Comparison of ENCODE assay signal across 8 mouse cellular contexts in genomic region chr13:51408519-51409001, GRCm38 (mm10). TPM values are rescaled to one million over a fixed set of nuclear protein-coding genes. Genes with fewer than 3 reads are reported as not detected.
DNase-seq lines count a peak whose midpoint lies in the region; ATAC-seq and TF ChIP-seq lines count a peak whose summit lies in the region.

S1pr3 (plus strand) TSS chr13:51408639.

- under 1% methylated on average over 33 of the region's 33 CpGs for WGBS in forebrain, embryonic 15.5 days
- under 1% methylated on average over 33 of the region's 33 CpGs for WGBS in limb, embryonic 12.5 days
- under 1% methylated on average over 33 of the region's 33 CpGs for WGBS in midbrain, embryonic 11.5 days

- no peaks in the 10 kb centered on the region for H3K9me3 ChIP-seq in forebrain, embryonic 15.5 days
- H3K9me3 ChIP-seq in limb, embryonic 12.5 days, result no peaks in the 10 kb centered on the region
- no peaks in the 10 kb centered on the region for H3K9me3 ChIP-seq in midbrain, embryonic 11.5 days (ENCODE audit: control insufficient read depth, low read length)

- intact Hi-C loops in heart, postnatal 36 days (cut with DNase I), result loop anchor here (5.0 kb wide), 1 partner anchor 96 kb away; no protein-coding TSS in a partner anchor

- no peak for TF ChIP-seq CTCF in testis, adult 2 months (IDR thresholded peaks at IDR 0.05; ENCODE audit: control insufficient read depth, insufficient read depth, insufficient replicate concordance, low read depth, low read length)

- TF ChIP-seq POLR2A in testis, adult 2 months (IDR thresholded peaks at IDR 0.05; ENCODE audit: control insufficient read depth, low read depth, low read length), result no peak; the same call in 1 of the 2 replicates

- DNase-seq in right cerebral cortex, postnatal 4 days, result peak; percentile 43
- DNase-seq in right cerebral cortex, adult 2 months (ENCODE audit: low spot score in 2 of 2), result no peak
- peak; percentile 73 to 75 for DNase-seq in heart, postnatal 36 days
- peak; percentile 96 for DNase-seq in midbrain, embryonic 11.5 days (ENCODE audit: low spot score, missing footprints)
- no peak for DNase-seq in layer of hippocampus, postnatal 25 days (ENCODE audit: extremely low spot score in 1 of 2, low spot score in 1 of 2)

- H3K9ac ChIP-seq in forebrain, embryonic 15.5 days (replicated peaks), result peak within 1 kb of the TSS; percentile 38
- H3K9ac ChIP-seq in limb, embryonic 12.5 days (replicated peaks), result peak within 1 kb of the TSS; percentile 85
- H3K9ac ChIP-seq in midbrain, embryonic 11.5 days (ENCODE audit: low read length), result peak within 1 kb of the TSS; percentile 57

- no peaks in the 10 kb centered on the region for H3K36me3 ChIP-seq in forebrain, embryonic 15.5 days
- H3K36me3 ChIP-seq in limb, embryonic 12.5 days, result peaks cover 7% of the 10 kb centered on the region; the same call in 1 of the 2 replicates
- no peaks in the 10 kb centered on the region for H3K36me3 ChIP-seq in midbrain, embryonic 11.5 days (ENCODE audit: control insufficient read depth, insufficient read depth, low read length)
- no peaks in the 10 kb centered on the region for H3K36me3 ChIP-seq in testis, adult 2 months (ENCODE audit: control insufficient read depth, insufficient read depth, low read length)

- peaks cover 18% of the 10 kb centered on the region for H3K4me1 ChIP-seq in forebrain, embryonic 15.5 days
- peaks cover 57% of the 10 kb centered on the region for H3K4me1 ChIP-seq in limb, embryonic 12.5 days (replicated peaks)
- H3K4me1 ChIP-seq in midbrain, embryonic 11.5 days (ENCODE audit: control insufficient read depth, insufficient read depth, low read length), result peaks cover 12% of the 10 kb centered on the region
- peaks cover 8% of the 10 kb centered on the region for H3K4me1 ChIP-seq in testis, adult 2 months (ENCODE audit: control insufficient read depth, insufficient read depth, low read length)

- no peaks in the 10 kb centered on the region for H3K27me3 ChIP-seq in forebrain, embryonic 15.5 days
- no peaks in the 10 kb centered on the region for H3K27me3 ChIP-seq in limb, embryonic 12.5 days
- H3K27me3 ChIP-seq in midbrain, embryonic 11.5 days (ENCODE audit: control insufficient read depth, insufficient read depth, low read length), result peaks cover 3% of the 10 kb centered on the region; the same call in 1 of the 2 replicates
- H3K27me3 ChIP-seq in testis, adult 2 months (ENCODE audit: control insufficient read depth, insufficient read depth, low read length), result no peaks in the 10 kb centered on the region

- H3K4me3 ChIP-seq in forebrain, embryonic 15.5 days, result peak within 1 kb of the TSS; percentile 38
- peak within 1 kb of the TSS; percentile 59 for H3K4me3 ChIP-seq in limb, embryonic 12.5 days (replicated peaks)
- peak within 1 kb of the TSS; percentile 41 for H3K4me3 ChIP-seq in midbrain, embryonic 11.5 days (ENCODE audit: low read depth, low read length)
- peak within 1 kb of the TSS; percentile 60 for H3K4me3 ChIP-seq in testis, adult 2 months (ENCODE audit: control insufficient read depth, low read depth, low read length)

- peak; percentile 74 for ATAC-seq in forebrain, embryonic 15.5 days (replicated peaks)
- peak; percentile 85 for ATAC-seq in limb, embryonic 12.5 days (ENCODE audit: insufficient number of reproducible peaks, insufficient read depth, low FRiP score, low TSS enrichment, low read depth)
- peak; percentile 85 for ATAC-seq in midbrain, embryonic 11.5 days (ENCODE audit: low FRiP score)

- H3K4me2 ChIP-seq in forebrain, embryonic 15.5 days (replicated peaks), result peak within 1 kb of the TSS; percentile 60
- H3K4me2 ChIP-seq in limb, embryonic 12.5 days, result peak within 1 kb of the TSS; percentile 77
- peak within 1 kb of the TSS; percentile 69 for H3K4me2 ChIP-seq in midbrain, embryonic 11.5 days

- no peak within 1 kb of the TSS for H3K27ac ChIP-seq in forebrain, embryonic 15.5 days (replicated peaks)
- peak within 1 kb of the TSS; percentile 88 for H3K27ac ChIP-seq in limb, embryonic 12.5 days
- H3K27ac ChIP-seq in midbrain, embryonic 11.5 days (ENCODE audit: low read depth, low read length), result no peak within 1 kb of the TSS
- no peak within 1 kb of the TSS for H3K27ac ChIP-seq in testis, adult 2 months (ENCODE audit: control insufficient read depth, insufficient read depth, low read depth, low read length)

RNA-seq across cellular contexts. Expression of gene S1pr3, which starts in this region (rescaled TPM):
- 10.3 and 12.8 TPM in 2 replicates for polyA plus RNA-seq in forebrain, embryonic 15.5 days (2015; fragmentation: Nextera tagmentation; extraction: Ambion mirVana)
- total RNA-seq in heart, postnatal 36 days (2021), result 10 to 100 TPM; 12.6 to 13.8 TPM
- polyA plus RNA-seq in limb, embryonic 12.5 days (2016; fragmentation: Nextera tagmentation; extraction: Ambion mirVana), result 133 and 148 TPM in 2 replicates
- 41.2 and 41.6 TPM in 2 replicates for polyA plus RNA-seq in midbrain, embryonic 11.5 days (2014; fragmentation: Nextera tagmentation; extraction: Ambion mirVana)
- polyA plus RNA-seq in testis, adult 2 months (2012; rRNA removed), result 3.1 TPM in 2 replicates
- total RNA-seq in layer of hippocampus, postnatal 25 days (2021), result 1 to 10 TPM; 5.9 to 6.1 TPM

Comparison
In these comparisons a context has a peak if more than half of its experiments do, and no peak if none do; other contexts are left out.
1. DNase-seq: peak in right cerebral cortex, postnatal 4 days (single experiment), heart, postnatal 36 days (2 of 2) and midbrain, embryonic 11.5 days (single experiment); none in right cerebral cortex, adult 2 months (0 of 2) and layer of hippocampus, postnatal 25 days (0 of 2).
2. Peak in every context shown above with its lines, with median percentiles within 50 percentile points of each other: ATAC-seq, H3K4me2 ChIP-seq, H3K4me3 ChIP-seq and H3K9ac ChIP-seq.